Mouse (Mus musculus) limb, embryonic 15.5 days (tissue): ENCODE data around the gene Snhg11. TPM values are rescaled to one million over a fixed set of nuclear protein-coding genes. Genes with fewer than 3 reads are reported as not detected.

ENCODE experiments used
- ATAC-seq: fragments of 200-750 bp; cut with Nextera tagmentation; 2 replicates; pipeline ENCODE4 v1.8.0; 2017; ENCODE audit warnings: low read depth, moderate TSS enrichment; ENCODE audit not compliant: insufficient number of reproducible peaks, low FRiP score, low TSS enrichment
- H3K27ac ChIP-seq: fragments of 300-500 bp; sonication (generic); 2 replicates; pipeline ENCODE4 v1.5.1; 2015; ENCODE audit warnings: moderate library complexity, mild to moderate bottlenecking, inconsistent platforms
- H3K27me3 ChIP-seq: fragments of 300-500 bp; sonication (generic); 2 replicates; pipeline ENCODE4 v1.6.1; 2015; ENCODE audit warnings: inconsistent platforms
- H3K36me3 ChIP-seq: fragments of 300-500 bp; sonication (generic); 2 replicates; pipeline ENCODE4 v1.6.1; 2015; ENCODE audit warnings: inconsistent platforms
- H3K4me1 ChIP-seq: fragments of 300-500 bp; sonication (generic); 2 replicates; pipeline ENCODE4 v1.6.1; 2015; ENCODE audit warnings: inconsistent platforms
- H3K4me2 ChIP-seq: fragments of 300-500 bp; sonication (generic); 2 replicates; pipeline ENCODE4 v1.6.1; 2015; ENCODE audit warnings: mild to moderate bottlenecking, inconsistent platforms
- H3K4me3 ChIP-seq: fragments of 300-500 bp; sonication (generic); 2 replicates; pipeline ENCODE4 v1.5.1; 2015; ENCODE audit warnings: mild to moderate bottlenecking, inconsistent platforms
- H3K9ac ChIP-seq: fragments of 300-500 bp; sonication (generic); 2 replicates; pipeline ENCODE4 v1.6.1; 2015; ENCODE audit warnings: inconsistent platforms
- H3K9me3 ChIP-seq: fragments of 300-500 bp; sonication (generic); 2 replicates; pipeline ENCODE4 v1.6.1; 2016; ENCODE audit warnings: inconsistent platforms
- WGBS: fragments of 180-500 bp; shearing (Covaris S2); methylation state at CpG from one replicate; pipeline ENCODE4 v1.1.7; 2015; 5-methylcytosine and 5-hydroxymethylcytosine counted together
- polyA plus RNA-seq: library from polyadenylated mRNA; unstranded; fragments of >200 nt; fragmentation: Nextera tagmentation; extraction: Ambion mirVana; gene quantifications from 2 replicates; pipeline ENCODE4 v1.2.1, GENCODE M21; 2015

The Snhg11 gene
- polyA plus RNA-seq: 2.9 and 4.6 TPM in 2 replicates

GRCm38 (mm10) chr2:158375443-158376122 is at the start of gene Snhg11:
TSS of gene Snhg11 (plus strand) at chr2:158375638.
- Histone ChIP-seq H3K27me3 (peaks cover 43% of the 10 kb centered on the region), H3K4me3 (peak within 1 kb of the TSS; percentile 33), H3K27ac (no peak within 1 kb of the TSS), H3K4me1 (peaks cover 9% of the 10 kb centered on the region; the same call in 1 of the 2 replicates), H3K9me3 (no peaks in the 10 kb centered on the region), H3K4me2 (peak within 1 kb of the TSS; percentile 59), H3K36me3 (no peaks in the 10 kb centered on the region), H3K9ac (peak within 1 kb of the TSS; percentile 7; the same call in 1 of the 2 replicates)
- WGBS: 2% methylated on average over 36 of the region's 36 CpGs
- ATAC-seq: no peak

GRCm38 (mm10) chr2:158334356-158334755 is 41.1 kb upstream of the Snhg11 start:
- H3K4me1 ChIP-seq: no peaks in the 10 kb centered on the region
- ATAC-seq: no peak
- 87% methylated on average over 13 of the region's 13 CpGs for WGBS

GRCm38 (mm10) chr2:158337698-158338097 is 37.7 kb upstream of the Snhg11 start:
- WGBS: 25% methylated on average over 10 of the region's 10 CpGs

More at GRCm38 (mm10) chr2:158334356-158334755, 41.1 kb upstream of the Snhg11 start:
- no peak overlapping the region for H3K4me2 ChIP-seq
- no peaks in the 10 kb centered on the region for H3K36me3 ChIP-seq
- no peak overlapping the region for H3K27ac ChIP-seq
- no peaks in the 10 kb centered on the region for H3K27me3 ChIP-seq
- H3K9ac ChIP-seq: no peak overlapping the region
- H3K9me3 ChIP-seq: no peaks in the 10 kb centered on the region
- no peak overlapping the region for H3K4me3 ChIP-seq

GRCm38 (mm10) chr2:158339948-158340564 is 35.4 kb upstream of the Snhg11 start:
- Histone ChIP-seq H3K9ac (no peak overlapping the region), H3K4me2 (no peak overlapping the region), H3K27ac (no peak overlapping the region), H3K27me3 (no peaks in the 10 kb centered on the region), H3K9me3 (no peaks in the 10 kb centered on the region), H3K4me1 (no peaks in the 10 kb centered on the region), H3K4me3 (no peak overlapping the region), H3K36me3 (no peaks in the 10 kb centered on the region)
- 40% methylated on average over 11 of the region's 11 CpGs for WGBS
- ATAC-seq: no peak

More at GRCm38 (mm10) chr2:158337698-158338097, 37.7 kb upstream of the Snhg11 start:
- no peak for ATAC-seq
- Histone ChIP-seq H3K27ac (no peak overlapping the region), H3K27me3 (no peaks in the 10 kb centered on the region), H3K9me3 (no peaks in the 10 kb centered on the region), H3K4me2 (no peak overlapping the region), H3K4me3 (no peak overlapping the region), H3K9ac (no peak overlapping the region), H3K4me1 (no peaks in the 10 kb centered on the region), H3K36me3 (no peaks in the 10 kb centered on the region)

- WGBS: 65% methylated on average over 2 of the region's 2 CpGs
- no peak overlapping the region for H3K27ac ChIP-seq
- H3K4me2 ChIP-seq: no peak overlapping the region
- H3K4me3 ChIP-seq: no peak overlapping the region
- no peaks in the 10 kb centered on the region for H3K27me3 ChIP-seq
- no peak for ATAC-seq
- H3K9me3 ChIP-seq: no peaks in the 10 kb centered on the region
- no peak overlapping the region for H3K9ac ChIP-seq
- no peaks in the 10 kb centered on the region for H3K4me1 ChIP-seq
- H3K36me3 ChIP-seq: no peaks in the 10 kb centered on the region
These were observed 34.1 kb upstream of the Snhg11 start for GRCm38 (mm10) chr2:158341324-158341723.

GRCm38 (mm10) chr2:158343495-158343894 is 31.9 kb upstream of the Snhg11 start:
- WGBS: 77% methylated on average over 5 of the region's 5 CpGs
- H3K4me3 ChIP-seq: no peak overlapping the region
- no peaks in the 10 kb centered on the region for H3K4me1 ChIP-seq
- no peak overlapping the region for H3K27ac ChIP-seq
- ATAC-seq: no peak
- no peak overlapping the region for H3K9ac ChIP-seq
- H3K9me3 ChIP-seq: no peaks in the 10 kb centered on the region
- H3K27me3 ChIP-seq: no peaks in the 10 kb centered on the region
- H3K36me3 ChIP-seq: no peaks in the 10 kb centered on the region
- no peak overlapping the region for H3K4me2 ChIP-seq

- WGBS: 61% methylated on average over 6 of the region's 6 CpGs
- H3K9me3 ChIP-seq: no peaks in the 10 kb centered on the region
- ATAC-seq: no peak
- no peak overlapping the region for H3K27ac ChIP-seq
- no peak overlapping the region for H3K4me3 ChIP-seq
- H3K4me1 ChIP-seq: no peaks in the 10 kb centered on the region
- H3K36me3 ChIP-seq: no peaks in the 10 kb centered on the region
- no peaks in the 10 kb centered on the region for H3K27me3 ChIP-seq
- no peak overlapping the region for H3K9ac ChIP-seq
- no peak overlapping the region for H3K4me2 ChIP-seq
These were observed 29.0 kb upstream of the Snhg11 start for GRCm38 (mm10) chr2:158346467-158346866.

GRCm38 (mm10) chr2:158347868-158348267 is 27.6 kb upstream of the Snhg11 start:
- no peak overlapping the region for H3K9ac ChIP-seq
- no peak for ATAC-seq
- H3K4me2 ChIP-seq: no peak overlapping the region
- no peaks in the 10 kb centered on the region for H3K9me3 ChIP-seq
- H3K4me3 ChIP-seq: no peak overlapping the region
- H3K27me3 ChIP-seq: no peaks in the 10 kb centered on the region
- 3% methylated on average over 6 of the region's 6 CpGs for WGBS
- H3K36me3 ChIP-seq: 0 out of 2 replicates have a peak, but pooled peaks cover 5% of the 10 kb centered on the region
- no peak overlapping the region for H3K27ac ChIP-seq
- H3K4me1 ChIP-seq: no peaks in the 10 kb centered on the region

GRCm38 (mm10) chr2:158352801-158353520 is 22.5 kb upstream of the Snhg11 start:
- Histone ChIP-seq H3K27ac (no peak overlapping the region), H3K4me2 (no peak overlapping the region), H3K4me3 (no peak overlapping the region), H3K27me3 (no peaks in the 10 kb centered on the region), H3K9ac (no peak overlapping the region), H3K36me3 (peaks cover 49% of the 10 kb centered on the region), H3K4me1 (no peaks in the 10 kb centered on the region), H3K9me3 (no peaks in the 10 kb centered on the region)
- no peak for ATAC-seq
- 77% methylated on average over 3 of the region's 3 CpGs for WGBS

GRCm38 (mm10) chr2:158354348-158355114 is 20.9 kb upstream of the Snhg11 start:
- H3K27me3 ChIP-seq: no peaks in the 10 kb centered on the region
- H3K4me2 ChIP-seq: no peak overlapping the region
- no peaks in the 10 kb centered on the region for H3K9me3 ChIP-seq
- H3K27ac ChIP-seq: no peak overlapping the region
- no peak overlapping the region for H3K9ac ChIP-seq
- WGBS: 82% methylated on average over 7 of the region's 7 CpGs
- ATAC-seq: no peak
- H3K4me3 ChIP-seq: no peak overlapping the region
- peaks cover 14% of the 10 kb centered on the region for H3K4me1 ChIP-seq
- peaks cover 64% of the 10 kb centered on the region for H3K36me3 ChIP-seq

- Histone ChIP-seq H3K4me2 (no peak overlapping the region), H3K4me3 (no peak overlapping the region), H3K27me3 (no peaks in the 10 kb centered on the region), H3K9ac (no peak overlapping the region), H3K4me1 (peaks cover 21% of the 10 kb centered on the region), H3K27ac (no peak overlapping the region), H3K36me3 (peaks cover 71% of the 10 kb centered on the region), H3K9me3 (no peaks in the 10 kb centered on the region)
- ATAC-seq: no peak
- WGBS: 88% methylated on average over 2 of the region's 2 CpGs
These were observed 20.2 kb upstream of the Snhg11 start for GRCm38 (mm10) chr2:158355238-158355637.
